ENCODE assay signal across 22 mouse cellular contexts in genomic region chr14:22201667-22202066, GRCm38 (mm10).
"Had no signal": no experiment of that assay in that cellular context is flagged by ENCODE, and none has a peak within 500 bp of the region (broad histone marks: within the 10 kb centered on the region; RNA-seq: fewer than 3 reads in every experiment).

No protein-coding gene starts in this region.

- H3K36me3 ChIP-seq: lung, embryonic 15.5 days; midbrain, embryonic 10.5 days; midbrain, embryonic 13.5 days; midbrain, embryonic 15.5 days; neural tube, embryonic 13.5 days; neural tube, embryonic 15.5 days had no signal

- H3K4me1 ChIP-seq: midbrain, embryonic 13.5 days; midbrain, embryonic 15.5 days had no signal

- H3K9me3 ChIP-seq: lung, embryonic 15.5 days; megakaryocyte, embryonic 14.5 days; midbrain, embryonic 10.5 days; midbrain, embryonic 13.5 days; midbrain, embryonic 15.5 days; neural tube, embryonic 13.5 days; neural tube, embryonic 15.5 days had no signal

- H3K4me2 ChIP-seq: lung, embryonic 15.5 days; midbrain, embryonic 13.5 days; midbrain, embryonic 15.5 days; neural tube, embryonic 13.5 days; neural tube, embryonic 15.5 days had no signal

- ATAC-seq: liver, postnatal 0 days; lung, postnatal 0 days; midbrain, embryonic 13.5 days; midbrain, embryonic 15.5 days had no signal

- H3K9ac ChIP-seq: liver, postnatal 0 days; lung, embryonic 15.5 days; midbrain, embryonic 13.5 days; midbrain, embryonic 15.5 days; neural tube, embryonic 13.5 days; neural tube, embryonic 15.5 days had no signal

- H3K27me3 ChIP-seq: megakaryocyte, embryonic 14.5 days; midbrain, embryonic 15.5 days; neural tube, embryonic 13.5 days; neural tube, embryonic 15.5 days had no signal

- H3K27ac ChIP-seq: lung, embryonic 15.5 days; macrophage; midbrain, embryonic 10.5 days; midbrain, embryonic 13.5 days; midbrain, embryonic 15.5 days; neural tube, embryonic 13.5 days; neural tube, embryonic 15.5 days had no signal

- H3K4me3 ChIP-seq: lung, embryonic 15.5 days; megakaryocyte, embryonic 14.5 days; midbrain, embryonic 10.5 days; midbrain, embryonic 13.5 days; midbrain, embryonic 15.5 days; myocyte; neural tube, embryonic 13.5 days; neural tube, embryonic 15.5 days had no signal

- DNase-seq: liver, postnatal 0 days; lung, adult 2 months; lung, postnatal 14 days; lung, postnatal 36 days; retina, postnatal 1 day; right cerebral cortex, adult 18-20 months; right cerebral cortex, postnatal 25 days; right cerebral cortex, postnatal 4 days; spleen, adult 18-20 months; thymus, adult 18-20 months; thymus, postnatal 14 days; thymus, postnatal 36 days had no signal
